Mouse (Mus musculus): Measurements from ENCODE around the gene Sec14l1. TPM values are rescaled to one million over a fixed set of nuclear protein-coding genes. Genes with fewer than 3 reads are reported as not detected.

Gene Sec14l1
- total and polyA plus RNA-seq, 3 experiments, result 76.1 to 95.5 (median 82.8) TPM

GRCm38 (mm10) chr11:117105850-117106249 lies 9.1 kb upstream of the Sec14l1 start:
- H3K9me3 ChIP-seq (replicated peaks), result no peaks in the 10 kb centered on the region
- peaks cover 51% of the 10 kb centered on the region for H3K4me1 ChIP-seq (ENCODE audit: insufficient read depth, low read depth, low read length)
- ATAC-seq (ENCODE audit: extremely low read depth, insufficient number of reproducible peaks, low FRiP score, poor library complexity, severe bottlenecking) (no peak), DNase-seq (ENCODE audit: low spot score) (no peak)
- no peaks in the 10 kb centered on the region for H3K36me3 ChIP-seq (replicated peaks)
- no peak overlapping the region for H3K4me3 ChIP-seq (ENCODE audit: low read depth, low read length)
- TF ChIP-seq CTCF (IDR thresholded peaks at IDR 0.05; ENCODE audit: low read depth, low read length) (no peak), POLR2AphosphoS5 (IDR thresholded peaks at IDR 0.05; ENCODE audit: insufficient replicate concordance, low read depth, low read length) (no peak), TAL1 (conservative IDR thresholded peaks at IDR 0.05; ENCODE audit: low read depth, low read length) (no peak), GATA1 (IDR thresholded peaks at IDR 0.05; ENCODE audit: borderline replicate concordance, low read length) (no peak), GATA2 (IDR thresholded peaks at IDR 0.05; ENCODE audit: borderline replicate concordance, low read depth, low read length) (no peak)
- H3K27me3 ChIP-seq (ENCODE audit: insufficient read depth, low read length), result peaks cover 24% of the 10 kb centered on the region

- H3K36me3 ChIP-seq (replicated peaks), result no peaks in the 10 kb centered on the region
- DNase-seq (ENCODE audit: low spot score), result no peak
- no peaks in the 10 kb centered on the region for H3K9me3 ChIP-seq (replicated peaks)
- H3K27me3 ChIP-seq (ENCODE audit: insufficient read depth, low read length), result peaks cover 21% of the 10 kb centered on the region
- ATAC-seq (ENCODE audit: extremely low read depth, insufficient number of reproducible peaks, low FRiP score, poor library complexity, severe bottlenecking), result no peak
- TF ChIP-seq TAL1 (conservative IDR thresholded peaks at IDR 0.05; ENCODE audit: low read depth, low read length), result no peak
- TF ChIP-seq GATA2 (IDR thresholded peaks at IDR 0.05; ENCODE audit: borderline replicate concordance, low read depth, low read length), result no peak
- no peak for TF ChIP-seq GATA1 (IDR thresholded peaks at IDR 0.05; ENCODE audit: borderline replicate concordance, low read length)
- TF ChIP-seq CTCF (IDR thresholded peaks at IDR 0.05; ENCODE audit: low read depth, low read length), result no peak
- no peak for TF ChIP-seq POLR2AphosphoS5 (IDR thresholded peaks at IDR 0.05; ENCODE audit: insufficient replicate concordance, low read depth, low read length)
- H3K4me3 ChIP-seq (ENCODE audit: low read depth, low read length), result no peak overlapping the region
- H3K4me1 ChIP-seq (ENCODE audit: insufficient read depth, low read depth, low read length), result peaks cover 58% of the 10 kb centered on the region
Observed at GRCm38 (mm10) chr11:117106633-117107334, 8.2 kb upstream of the Sec14l1 start.

GRCm38 (mm10) chr11:117107837-117108236 lies 7.1 kb upstream of the Sec14l1 start:
- Histone ChIP-seq H3K27me3 (ENCODE audit: insufficient read depth, low read length) (peaks cover 15% of the 10 kb centered on the region; the same call in 1 of the 2 replicates), H3K4me3 (ENCODE audit: low read depth, low read length) (no peak overlapping the region), H3K36me3 (replicated peaks) (no peaks in the 10 kb centered on the region), H3K9me3 (replicated peaks) (no peaks in the 10 kb centered on the region), H3K4me1 (ENCODE audit: insufficient read depth, low read depth, low read length) (peaks cover 68% of the 10 kb centered on the region)
- no peak for ATAC-seq (ENCODE audit: extremely low read depth, insufficient number of reproducible peaks, low FRiP score, poor library complexity, severe bottlenecking)
- TF ChIP-seq CTCF (IDR thresholded peaks at IDR 0.05; ENCODE audit: low read depth, low read length), result no peak
- TF ChIP-seq GATA2 (IDR thresholded peaks at IDR 0.05; ENCODE audit: borderline replicate concordance, low read depth, low read length), result no peak
- no peak for TF ChIP-seq POLR2AphosphoS5 (IDR thresholded peaks at IDR 0.05; ENCODE audit: insufficient replicate concordance, low read depth, low read length)
- TF ChIP-seq GATA1 (IDR thresholded peaks at IDR 0.05; ENCODE audit: borderline replicate concordance, low read length), result no peak
- no peak for TF ChIP-seq TAL1 (conservative IDR thresholded peaks at IDR 0.05; ENCODE audit: low read depth, low read length)
- no peak for DNase-seq (ENCODE audit: low spot score)

- peaks cover 12% of the 10 kb centered on the region; the same call in 1 of the 2 replicates for H3K27me3 ChIP-seq (ENCODE audit: insufficient read depth, low read length)
- ATAC-seq (ENCODE audit: extremely low read depth, insufficient number of reproducible peaks, low FRiP score, poor library complexity, severe bottlenecking) (no peak), DNase-seq (ENCODE audit: low spot score) (no peak)
- peaks cover 3% of the 10 kb centered on the region; the same call in 1 of the 2 replicates for H3K9me3 ChIP-seq (replicated peaks)
- peaks cover 76% of the 10 kb centered on the region for H3K4me1 ChIP-seq (ENCODE audit: insufficient read depth, low read depth, low read length)
- no peak overlapping the region for H3K4me3 ChIP-seq (ENCODE audit: low read depth, low read length)
- TF ChIP-seq GATA2 (IDR thresholded peaks at IDR 0.05; ENCODE audit: borderline replicate concordance, low read depth, low read length), result no peak
- no peak for TF ChIP-seq TAL1 (conservative IDR thresholded peaks at IDR 0.05; ENCODE audit: low read depth, low read length)
- no peak for TF ChIP-seq GATA1 (IDR thresholded peaks at IDR 0.05; ENCODE audit: borderline replicate concordance, low read length)
- TF ChIP-seq POLR2AphosphoS5 (IDR thresholded peaks at IDR 0.05; ENCODE audit: insufficient replicate concordance, low read depth, low read length), result no peak
- TF ChIP-seq CTCF (IDR thresholded peaks at IDR 0.05; ENCODE audit: low read depth, low read length), result no peak
- H3K36me3 ChIP-seq (replicated peaks), result no peaks in the 10 kb centered on the region
Observed at GRCm38 (mm10) chr11:117108595-117108994, 6.4 kb upstream of the Sec14l1 start.

GRCm38 (mm10) chr11:117109179-117109954 lies 5.6 kb upstream of the Sec14l1 start:
- Histone ChIP-seq H3K36me3 (replicated peaks) (no peaks in the 10 kb centered on the region), H3K4me3 (ENCODE audit: low read depth, low read length) (no peak overlapping the region; the same call in 1 of the 2 replicates), H3K4me1 (ENCODE audit: insufficient read depth, low read depth, low read length) (peaks cover 82% of the 10 kb centered on the region), H3K27me3 (ENCODE audit: insufficient read depth, low read length) (peaks cover 6% of the 10 kb centered on the region; the same call in 1 of the 2 replicates), H3K9me3 (replicated peaks) (peaks cover 4% of the 10 kb centered on the region; the same call in 1 of the 2 replicates)
- peak; percentile 30 for DNase-seq (ENCODE audit: low spot score)
- TF ChIP-seq POLR2AphosphoS5 (IDR thresholded peaks at IDR 0.05; ENCODE audit: insufficient replicate concordance, low read depth, low read length) (no peak), TAL1 (conservative IDR thresholded peaks at IDR 0.05; ENCODE audit: low read depth, low read length) (no peak), GATA1 (IDR thresholded peaks at IDR 0.05; ENCODE audit: borderline replicate concordance, low read length) (no peak), CTCF (IDR thresholded peaks at IDR 0.05; ENCODE audit: low read depth, low read length) (no peak), GATA2 (IDR thresholded peaks at IDR 0.05; ENCODE audit: borderline replicate concordance, low read depth, low read length) (no peak)
- 0 out of 2 replicates have a peak, but pooled peaks have one; percentile 2 for ATAC-seq (ENCODE audit: extremely low read depth, insufficient number of reproducible peaks, low FRiP score, poor library complexity, severe bottlenecking)
